ENCODE assay signal across 8 mouse cellular contexts in genomic region chr17:66519554-66520553, GRCm38 (mm10). TPM values are rescaled to one million over a fixed set of nuclear protein-coding genes. Genes with fewer than 3 reads are reported as not detected.
DNase-seq lines count a peak whose midpoint lies in the region; ATAC-seq and TF ChIP-seq lines count a peak whose summit lies in the region.

Rab12 (minus strand) TSS chr17:66519729.

- H3K27me3 ChIP-seq in forebrain, embryonic 16.5 days (replicated peaks; ENCODE audit: control insufficient read depth, insufficient read depth, low read length) = no peaks in the 10 kb centered on the region
- no peaks in the 10 kb centered on the region for H3K27me3 ChIP-seq in lung, embryonic 14.5 days (ENCODE audit: insufficient read depth, low read length)
- H3K27me3 ChIP-seq in thymus, adult 2 months (ENCODE audit: control insufficient read depth, insufficient read depth, low read length) = no peaks in the 10 kb centered on the region

- peak; percentile 38; the same call in 1 of the 2 replicates for TF ChIP-seq POLR2A in olfactory bulb, adult 2 months (IDR thresholded peaks at IDR 0.05; ENCODE audit: insufficient read depth, low read depth, low read length)
- 0 out of 2 replicates have a peak, but pooled peaks have one; percentile 51 for TF ChIP-seq POLR2A in thymus, adult 2 months (IDR thresholded peaks at IDR 0.05; ENCODE audit: control insufficient read depth, extremely low read depth, insufficient read depth, low read length, poor library complexity)

- no peaks in the 10 kb centered on the region for H3K36me3 ChIP-seq in forebrain, embryonic 16.5 days (ENCODE audit: control insufficient read depth, insufficient read depth)
- no peaks in the 10 kb centered on the region; the same call in 1 of the 2 replicates for H3K36me3 ChIP-seq in lung, embryonic 14.5 days (ENCODE audit: insufficient read depth)
- no peaks in the 10 kb centered on the region for H3K36me3 ChIP-seq in thymus, adult 2 months (ENCODE audit: control insufficient read depth, insufficient read depth, low read length)

- TF ChIP-seq CTCF in layer of hippocampus, adult 2 months (conservative IDR thresholded peaks at IDR 0.05) = peak; percentile 89
- TF ChIP-seq CTCF in lung, embryonic 14.5 days (IDR thresholded peaks at IDR 0.05; ENCODE audit: low read depth) = peak; percentile 84
- TF ChIP-seq CTCF in olfactory bulb, adult 2 months (IDR thresholded peaks at IDR 0.05; ENCODE audit: insufficient read depth, low read depth, low read length) = peak; percentile 82
- TF ChIP-seq CTCF in thymus, adult 2 months (IDR thresholded peaks at IDR 0.05; ENCODE audit: borderline replicate concordance, control insufficient read depth, extremely low read depth, insufficient read depth, low read length, poor library complexity) = peak; percentile 95

- peak within 1 kb of the TSS; percentile 89 for H3K4me2 ChIP-seq in forebrain, embryonic 16.5 days (ENCODE audit: low read length)
- peak within 1 kb of the TSS; percentile 78 for H3K4me2 ChIP-seq in lung, embryonic 14.5 days

- H3K27ac ChIP-seq in forebrain, embryonic 16.5 days (ENCODE audit: low read length) = peak within 1 kb of the TSS; percentile 23; the same call in 1 of the 2 replicates
- H3K27ac ChIP-seq in layer of hippocampus, adult 2 months = peak within 1 kb of the TSS; percentile 88
- H3K27ac ChIP-seq in lung, embryonic 14.5 days (ENCODE audit: low read depth) = peak within 1 kb of the TSS; percentile 42; the same call in 1 of the 2 replicates
- peak within 1 kb of the TSS; percentile 40 for H3K27ac ChIP-seq in olfactory bulb, adult 2 months (ENCODE audit: insufficient read depth, low read depth, low read length)
- H3K27ac ChIP-seq in thymus, adult 2 months (ENCODE audit: control insufficient read depth, insufficient read depth, low read length) = no peak within 1 kb of the TSS

- peak; percentile 98 for ATAC-seq in forebrain, embryonic 16.5 days
- peak; percentile 93 for ATAC-seq in lung, embryonic 14.5 days (ENCODE audit: insufficient read depth)

- H3K4me1 ChIP-seq in forebrain, embryonic 16.5 days (replicated peaks; ENCODE audit: control insufficient read depth, insufficient read depth, low read length) = peaks cover 22% of the 10 kb centered on the region
- H3K4me1 ChIP-seq in lung, embryonic 14.5 days (ENCODE audit: insufficient read depth) = 0 out of 2 replicates have a peak, but pooled peaks cover 5% of the 10 kb centered on the region
- H3K4me1 ChIP-seq in olfactory bulb, adult 2 months (ENCODE audit: control insufficient read depth, insufficient read depth, low read length) = peaks cover 13% of the 10 kb centered on the region
- H3K4me1 ChIP-seq in thymus, adult 2 months (replicated peaks; ENCODE audit: control insufficient read depth, insufficient read depth, low read length) = peaks cover 11% of the 10 kb centered on the region

- H3K4me3 ChIP-seq in forebrain, embryonic 16.5 days (replicated peaks; ENCODE audit: low read length) = peak within 1 kb of the TSS; percentile 98
- H3K4me3 ChIP-seq in layer of hippocampus, adult 2 months = peak within 1 kb of the TSS; percentile 93
- H3K4me3 ChIP-seq in lung, embryonic 14.5 days (ENCODE audit: low read depth, low read length) = peak within 1 kb of the TSS; percentile 99
- peak within 1 kb of the TSS; percentile 96 for H3K4me3 ChIP-seq in olfactory bulb, adult 2 months (ENCODE audit: insufficient read depth, low read depth, low read length)
- H3K4me3 ChIP-seq in thymus, adult 2 months (ENCODE audit: control insufficient read depth, insufficient read depth, low read length) = peak within 1 kb of the TSS; percentile 88

- DNase-seq in ES-CJ7 (ENCODE audit: low read depth, low spot score) = peak; percentile 85
- peak; percentile 88 for DNase-seq in cerebellum, adult 11-12 months
- peak; percentile 90 to 92 for DNase-seq in heart, postnatal 36 days
- peak; percentile 84 to 90 for DNase-seq in layer of hippocampus, adult 2 months (ENCODE audit: low spot score in 2 of 2)
- peak; percentile 91 for DNase-seq in lung, embryonic 14.5 days
- peak; percentile 88 for DNase-seq in thymus, adult 2 months

- H3K9me3 ChIP-seq in forebrain, embryonic 16.5 days (ENCODE audit: control insufficient read depth, low read length) = no peaks in the 10 kb centered on the region
- H3K9me3 ChIP-seq in lung, embryonic 14.5 days (ENCODE audit: low read depth, low read length) = no peaks in the 10 kb centered on the region

- 10% methylated on average over 59 of the region's 71 CpGs for WGBS in forebrain, embryonic 16.5 days
- 6% methylated on average over 71 of the region's 71 CpGs for WGBS in lung, embryonic 14.5 days
- WGBS in olfactory bulb, adult 2 months = 7% methylated on average over 71 of the region's 71 CpGs
- WGBS in thymus, adult 2 months = 10% methylated on average over 71 of the region's 71 CpGs

- H3K9ac ChIP-seq in forebrain, embryonic 16.5 days (replicated peaks; ENCODE audit: low read depth, low read length) = peak within 1 kb of the TSS; percentile 97
- peak within 1 kb of the TSS; percentile 96 for H3K9ac ChIP-seq in lung, embryonic 14.5 days

- intact Hi-C loops in heart, postnatal 36 days (cut with DNase I) = no loop called here

RNA-seq across cellular contexts. Expression of gene Rab12, which starts in this region (rescaled TPM):
- polyA plus RNA-seq in forebrain, embryonic 16.5 days (2015; fragmentation: Nextera tagmentation; extraction: Ambion mirVana) = 73.6 and 76.1 TPM in 2 replicates
- 100 to 1,000 TPM; 231 to 233 TPM for total RNA-seq in heart, postnatal 36 days (2021)
- 100 to 1,000 TPM; 111 to 112 TPM for total RNA-seq in layer of hippocampus, adult 2 months (2021)
- 67.4 and 71.5 TPM in 2 replicates for polyA plus RNA-seq in lung, embryonic 14.5 days (2014; fragmentation: Nextera tagmentation; extraction: Ambion mirVana)
- not detected in 2 replicates for polyA plus RNA-seq in olfactory bulb, adult 2 months (2012; ENCODE audit: insufficient read depth, insufficient read length, low replicate concordance, missing spikeins)
- 23.2 and 24.4 TPM in 2 replicates for polyA plus RNA-seq in thymus, adult 2 months (2012; rRNA removed)
